Mouse (Mus musculus): ENCODE results near the gene Sema4g.

GRCm38 (mm10) chr19:45014335-45014971 is 25.6 kb downstream of the Sema4g start, which contains the start of gene Lzts2:
- TF ChIP-seq POLR2A (IDR thresholded peaks at IDR 0.05; ENCODE audit: extremely low read depth, insufficient read depth, low read length) (no peak), CTCF (IDR thresholded peaks at IDR 0.05; ENCODE audit: low read depth, low read length) (no peak)
